Mouse (Mus musculus) kidney, adult 2 months (tissue): Measurements from ENCODE around the gene Gpr158.

Experiments
- CTCF ChIP-seq: fragments of 200-500 bp; conservative IDR thresholded peaks from 2 replicates; pipeline ENCODE4 v1.5.1; 2011; ENCODE audit warnings: low read depth, mild to moderate bottlenecking, control low read depth, low read length, moderate library complexity, mixed read lengths; ENCODE audit not compliant: insufficient read depth, insufficient read length
- POLR2A ChIP-seq: fragments of 200-500 bp; IDR thresholded peaks from one replicate; pipeline ENCODE4 v1.6.1; 2011; ENCODE audit warnings: low read depth, low read length, control low read depth

DNA sequence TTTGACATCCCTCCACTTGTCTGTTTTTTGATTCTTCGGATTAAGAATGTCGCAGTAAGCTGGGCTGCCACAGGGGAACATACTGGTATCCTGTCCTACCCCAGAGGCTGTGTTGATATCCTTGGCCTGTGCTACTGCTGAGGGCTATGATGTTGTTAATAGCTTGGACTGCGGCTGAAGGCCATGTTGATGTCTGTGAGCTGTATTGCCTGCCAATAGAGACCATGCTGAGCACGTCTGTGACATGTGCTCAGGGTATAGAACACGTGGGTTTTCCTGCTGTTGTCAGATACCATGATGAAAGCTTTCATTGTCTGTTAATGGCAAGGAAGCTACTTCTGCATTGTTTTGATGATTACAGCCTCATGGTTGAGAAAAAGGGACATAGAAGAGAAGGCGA is 63.8 kb downstream of the Gpr158 start:
- TF ChIP-seq CTCF = no peak
- no peak for TF ChIP-seq POLR2A
